Mouse (Mus musculus): ENCODE data around the gene Pmpcb.

The Pmpcb gene

DNA sequence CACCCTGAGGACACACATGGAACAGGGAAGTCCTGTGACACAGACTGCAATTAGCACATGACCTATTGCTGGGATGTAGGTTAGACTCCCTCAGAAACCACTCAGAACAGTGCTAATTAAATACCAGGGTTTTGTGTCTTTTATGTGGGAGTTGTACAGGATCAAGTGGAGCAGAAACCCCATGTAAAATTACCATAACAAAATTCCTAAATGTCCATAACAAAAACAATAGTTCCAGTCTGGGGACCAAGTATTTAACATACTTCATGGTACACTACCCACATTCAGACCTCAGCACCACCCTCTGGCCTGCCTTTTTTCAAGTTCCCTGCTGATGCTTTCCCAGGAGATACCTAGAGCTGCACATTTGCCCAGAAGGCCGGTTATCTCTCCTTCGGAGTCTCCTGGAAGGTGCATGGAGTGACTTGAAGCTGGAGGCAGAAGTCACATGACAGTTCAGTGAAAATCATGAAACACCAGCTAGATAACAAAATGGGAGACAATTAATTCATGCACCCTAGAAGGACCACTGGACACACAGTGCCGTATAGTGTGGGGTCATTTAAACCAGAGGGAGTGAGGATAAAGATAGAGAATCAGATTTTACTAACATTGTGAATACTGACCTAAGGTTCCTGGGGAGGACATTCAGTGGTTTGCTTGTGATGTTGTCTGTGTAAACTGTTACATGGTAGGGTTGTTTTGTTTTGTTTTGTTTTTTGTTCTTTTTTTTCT lies 4.6 kb upstream of the Pmpcb start:
- no peak for DNase-seq (ENCODE audit: low spot score in 2 of 2)

DNA sequence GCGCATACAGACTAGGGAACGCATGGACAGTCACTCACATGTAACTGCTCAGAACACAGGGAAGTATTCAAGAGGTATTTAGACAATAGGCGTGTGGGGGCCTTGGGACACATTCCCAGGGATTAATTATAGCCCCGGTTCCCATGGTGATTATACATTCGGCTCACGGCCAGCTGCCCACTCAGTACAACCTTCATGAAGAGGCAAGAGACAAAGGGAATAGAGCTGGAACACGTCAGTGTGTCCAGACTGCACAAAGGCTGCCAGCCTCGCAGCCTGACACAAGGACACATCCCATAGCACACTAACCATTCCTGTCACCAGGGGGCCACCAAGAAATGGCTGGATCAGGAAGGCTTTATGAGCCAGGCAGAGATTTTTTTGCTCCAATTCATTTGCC lies 4.0 kb upstream of the Pmpcb start:
- DNase-seq (ENCODE audit: low spot score in 2 of 2): peak in 1 of 2 experiments; percentile 18

DNA sequence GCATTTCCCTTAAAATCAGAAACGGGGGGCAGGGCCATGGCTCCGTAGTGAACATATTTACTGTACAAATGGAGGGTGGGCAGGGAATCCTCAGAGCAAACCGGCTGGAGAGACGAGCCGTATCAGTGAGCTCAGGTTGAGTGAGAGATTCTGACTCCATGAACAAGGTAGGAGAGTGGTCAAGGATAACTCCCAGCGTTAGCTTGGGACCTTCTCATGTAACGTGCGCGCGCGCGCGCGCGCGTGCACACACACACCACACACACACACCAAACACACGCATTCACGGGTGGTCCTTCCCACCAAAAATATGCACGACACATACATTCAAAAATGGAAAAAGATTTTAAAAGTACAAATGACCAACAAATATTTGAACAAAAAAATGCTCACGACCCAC lies 1.8 kb upstream of the Pmpcb start:
- no peak for DNase-seq (ENCODE audit: low spot score in 2 of 2)

- peak; percentile 30 to 51 for DNase-seq (ENCODE audit: low spot score in 2 of 2)
These were observed 1.4 kb upstream of the Pmpcb start for GRCm38 (mm10) chr5:21735584-21735983.

DNA sequence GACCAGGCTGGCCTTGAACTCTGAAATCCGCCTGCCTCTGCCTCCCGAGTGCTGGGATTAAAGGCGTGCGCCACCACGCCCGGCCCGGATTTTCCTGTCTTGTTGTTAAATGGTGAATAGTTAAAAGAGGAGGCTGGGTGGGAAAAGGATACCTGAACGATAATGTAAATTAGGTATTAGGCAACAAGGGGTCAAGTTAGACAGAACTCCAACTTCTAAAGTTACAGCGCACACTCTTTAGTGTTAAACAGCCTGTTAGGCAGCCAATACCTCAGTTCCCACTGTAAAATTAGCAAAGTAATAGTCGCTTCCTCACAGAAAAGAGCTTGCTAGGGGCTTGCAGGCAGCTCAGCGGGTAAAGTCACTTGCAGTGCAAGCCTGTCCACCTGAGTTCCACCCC lies 895 bp upstream of the Pmpcb start:
- no peak for DNase-seq (ENCODE audit: low spot score in 2 of 2)

DNA sequence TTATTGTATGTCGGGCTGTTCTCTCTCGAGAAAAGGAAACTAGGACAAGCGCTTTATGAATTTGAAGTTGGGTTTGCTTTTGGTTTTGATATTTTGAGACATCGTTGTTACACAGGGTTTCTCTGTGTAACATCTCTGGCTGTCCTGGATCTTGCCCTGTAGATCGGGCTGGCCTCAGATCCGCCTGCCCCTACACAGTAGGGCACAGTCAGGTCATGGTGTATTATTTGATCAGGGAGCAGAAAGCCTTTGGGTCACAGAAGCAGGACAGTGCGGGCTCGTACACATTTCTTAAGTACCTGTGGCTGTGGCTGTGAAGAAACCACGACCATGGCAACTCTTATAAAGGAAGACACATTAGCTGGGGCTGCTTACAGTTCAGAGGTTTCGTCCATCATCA lies 679 bp downstream of the Pmpcb start:
- no peak for DNase-seq (ENCODE audit: low spot score in 2 of 2)

- DNase-seq (ENCODE audit: low spot score in 2 of 2): no peak
These were observed 2.2 kb downstream of the Pmpcb start for GRCm38 (mm10) chr5:21739120-21739519.

- no peak for DNase-seq (ENCODE audit: low spot score in 2 of 2)
These were observed 2.9 kb downstream of the Pmpcb start for GRCm38 (mm10) chr5:21739881-21740280.

GRCm38 (mm10) chr5:21743606-21744005 lies 6.7 kb downstream of the Pmpcb start:
- DNase-seq (ENCODE audit: low spot score in 2 of 2): no peak

DNA sequence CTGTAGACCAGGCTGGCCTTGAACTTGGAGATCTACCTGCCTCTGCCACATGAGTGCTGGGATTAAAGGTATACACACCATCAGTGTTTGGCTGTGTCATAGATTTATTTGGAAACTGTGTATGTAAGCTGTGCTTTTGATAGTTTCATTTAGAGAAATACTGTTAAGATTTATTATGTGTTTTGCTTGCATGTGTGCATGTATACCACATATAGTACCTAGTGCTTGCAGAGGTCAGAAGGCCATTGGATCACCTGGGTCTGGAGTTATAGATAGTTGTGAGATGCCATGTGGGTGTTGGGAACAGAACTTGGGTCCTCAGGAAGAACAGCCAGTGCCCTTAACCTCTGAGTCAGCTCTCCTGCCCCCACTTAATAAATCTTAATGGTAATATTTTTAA lies 7.7 kb downstream of the Pmpcb start:
- DNase-seq (ENCODE audit: low spot score in 2 of 2): no peak

GRCm38 (mm10) chr5:21745966-21746365 lies 9.0 kb downstream of the Pmpcb start:
- no peak for DNase-seq (ENCODE audit: low spot score in 2 of 2)

DNA sequence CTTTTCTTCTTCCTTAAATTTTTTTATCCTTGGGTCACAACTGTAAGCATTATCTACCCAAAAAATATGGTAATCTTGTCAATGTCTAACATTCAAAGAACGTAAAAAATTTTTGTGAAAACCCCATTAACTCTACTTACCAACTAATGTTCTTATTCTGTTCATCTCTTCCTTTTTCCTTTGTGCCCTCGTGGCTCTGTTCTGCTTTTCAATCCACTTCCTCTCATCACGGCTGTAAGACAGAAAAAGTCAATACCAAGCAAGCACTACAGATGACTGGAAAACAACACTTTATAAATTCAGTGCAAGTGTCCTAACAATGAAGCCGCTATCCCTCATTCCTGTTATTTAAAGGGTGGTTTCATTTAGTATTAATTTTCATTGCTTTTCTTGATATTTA lies 31.6 kb downstream of the Pmpcb start:
- DNase-seq (ENCODE audit: low spot score in 2 of 2): no peak

GRCm38 (mm10) chr5:21769841-21770240 lies 32.9 kb downstream of the Pmpcb start:
- DNase-seq (ENCODE audit: low spot score in 2 of 2): no peak

DNA sequence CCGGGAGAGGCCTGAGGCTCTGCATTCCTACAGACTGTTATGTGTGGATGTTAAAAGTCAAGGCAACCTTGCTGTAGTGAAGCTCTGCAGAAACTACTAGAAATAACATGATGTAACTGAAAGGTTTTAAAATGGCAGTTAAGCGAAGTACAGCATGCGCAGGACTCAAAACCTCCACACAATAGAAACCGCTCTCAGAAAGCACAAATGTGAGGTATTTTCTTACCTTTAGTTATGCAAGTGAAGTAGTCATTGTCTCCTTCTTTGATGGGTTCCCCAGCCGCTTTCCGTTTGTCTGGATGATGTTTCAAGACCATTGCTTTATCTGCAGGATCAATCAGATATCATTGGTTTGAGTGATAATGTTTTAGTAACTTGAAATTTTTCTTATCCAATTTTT lies 39.5 kb downstream of the Pmpcb start:
- no peak for DNase-seq (ENCODE audit: low spot score in 2 of 2)

DNA sequence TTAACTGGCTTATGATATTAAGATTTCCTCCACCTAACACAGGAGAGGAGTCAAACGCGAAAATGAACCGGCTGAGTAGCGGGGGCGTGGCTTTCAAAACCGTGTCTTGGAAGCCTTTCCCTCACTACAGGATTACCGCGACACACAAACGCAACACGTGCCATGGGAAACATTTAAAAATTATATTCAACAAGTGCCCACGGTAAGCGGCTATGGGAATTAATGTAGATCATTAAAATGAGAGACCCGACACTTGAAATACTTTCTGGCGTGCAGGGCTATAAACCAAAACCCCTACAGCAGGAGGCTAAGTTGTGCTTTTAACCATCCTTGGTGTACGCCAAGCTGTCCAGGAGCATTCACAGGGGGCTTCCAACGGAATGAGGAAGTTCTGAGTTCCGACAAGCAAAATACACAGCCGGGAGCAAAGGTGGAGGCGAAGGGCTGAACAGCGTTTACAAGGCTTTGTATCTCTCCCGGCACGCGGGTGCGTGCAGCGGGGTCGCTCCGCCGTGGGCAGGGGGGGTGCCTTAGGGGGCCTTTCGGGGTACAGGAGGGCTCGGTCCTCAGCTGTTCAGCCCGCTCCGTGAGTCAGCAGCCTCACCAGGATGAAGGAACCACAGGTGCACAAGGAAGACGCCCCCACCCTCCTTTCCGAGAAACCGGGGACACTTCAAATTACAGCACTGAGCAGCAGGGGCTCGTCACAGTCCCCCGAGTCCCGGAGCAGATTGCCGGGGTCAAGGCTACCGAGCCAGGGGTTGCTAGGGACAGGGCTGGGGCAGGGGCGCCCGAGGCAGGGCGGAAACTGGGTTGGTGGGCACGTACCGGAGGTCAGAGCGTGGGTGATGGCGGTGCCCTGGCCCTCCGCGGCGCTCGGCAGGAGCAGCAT lies 47.5 kb downstream of the Pmpcb start:
- DNase-seq (ENCODE audit: low spot score in 2 of 2): no peak

- DNase-seq (ENCODE audit: low spot score in 2 of 2): peak; percentile 80 to 85
These were observed 48.1 kb downstream of the Pmpcb start, which contains the start of the genes Dnajc2 and Psmc2 for GRCm38 (mm10) chr5:21785053-21785452. Dnajc2 (minus strand) TSS chr5:21785251. Psmc2 (plus strand) TSS chr5:21785283.

GRCm38 (mm10) chr5:21785776-21786175 lies 48.8 kb downstream of the Pmpcb start:
- no peak for DNase-seq (ENCODE audit: low spot score in 2 of 2)

DNA sequence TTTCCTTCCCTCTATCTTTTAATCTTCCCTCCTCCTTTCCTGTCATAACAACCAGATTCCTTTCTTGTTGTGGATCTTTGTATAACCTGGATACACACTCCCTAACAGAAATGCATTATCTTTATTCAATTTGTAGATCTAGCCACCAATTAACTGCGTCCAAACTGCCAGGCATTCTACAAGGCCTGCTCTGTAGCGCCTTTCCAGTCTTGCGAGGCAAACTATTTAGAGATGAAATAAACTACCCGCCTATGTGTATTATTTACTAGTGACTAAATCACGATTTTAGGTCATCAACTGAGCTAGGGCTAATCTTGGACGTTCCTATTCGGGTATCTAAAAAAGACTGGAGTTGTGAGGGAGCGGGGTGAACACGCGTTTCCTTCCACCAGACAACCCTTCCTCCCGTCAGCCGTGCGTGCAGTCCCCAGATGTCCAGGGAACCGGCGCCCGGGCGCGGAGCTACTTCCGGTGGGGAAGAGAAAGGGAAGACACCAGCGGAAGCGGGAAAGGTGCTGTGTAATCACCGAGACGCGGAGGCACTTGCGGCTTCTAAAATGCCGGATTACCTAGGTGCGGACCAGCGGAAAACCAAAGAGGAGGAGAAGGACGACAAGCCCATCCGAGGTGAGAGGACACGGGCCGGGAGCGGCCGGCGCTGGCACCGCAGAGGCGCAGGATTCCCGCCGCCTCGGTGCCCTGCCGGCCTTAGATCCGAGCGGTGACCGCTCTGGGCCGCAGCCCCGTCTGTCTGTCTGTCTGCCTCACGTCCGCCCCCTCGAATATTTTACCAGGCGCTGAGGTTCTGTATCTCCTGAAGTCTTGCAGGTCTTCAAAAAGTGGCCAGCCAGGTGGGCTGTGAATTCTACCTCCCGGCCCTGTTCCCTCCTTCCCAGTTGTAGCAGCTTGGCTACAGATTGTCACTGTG lies 49.6 kb downstream of the Pmpcb start:
- DNase-seq (ENCODE audit: low spot score in 2 of 2): peak; percentile 88 to 96

GRCm38 (mm10) chr5:21787186-21788105 lies 50.5 kb downstream of the Pmpcb start:
- DNase-seq (ENCODE audit: low spot score in 2 of 2): no peak

- no peak for DNase-seq (ENCODE audit: low spot score in 2 of 2)
These were observed 52.1 kb downstream of the Pmpcb start for GRCm38 (mm10) chr5:21789061-21789460.

DNA sequence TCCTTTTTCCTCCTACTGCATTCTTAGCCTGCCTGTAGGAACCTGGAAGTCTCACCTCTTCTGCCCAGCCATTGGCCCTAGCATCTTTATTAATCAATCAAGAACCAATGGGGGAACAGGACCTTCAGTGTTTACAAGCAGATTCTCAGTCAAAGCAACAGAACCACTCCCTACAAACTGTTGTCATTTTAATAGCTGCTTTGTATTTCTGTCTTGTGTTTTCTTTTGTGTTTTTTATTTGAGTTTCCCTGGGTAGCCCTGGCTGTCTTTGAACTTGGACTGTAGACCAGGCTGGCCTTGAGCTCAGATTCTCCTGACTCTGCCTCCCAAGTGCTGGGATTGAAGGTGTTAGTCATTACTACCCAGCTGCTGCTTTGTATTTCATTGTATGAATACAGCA lies 55.2 kb downstream of the Pmpcb start:
- DNase-seq (ENCODE audit: low spot score in 2 of 2): no peak

Data from urinary bladder, adult 18-20 months (tissue).